Mouse (Mus musculus) heart, embryonic 14.5 days (tissue): ENCODE measurements around the gene Plekhh1. TPM values are rescaled to one million over a fixed set of nuclear protein-coding genes. Genes with fewer than 3 reads are reported as not detected.

ENCODE experiments used
- ATAC-seq: fragments of 200-750 bp; cut with Nextera tagmentation; 2 replicates; pipeline ENCODE4 v1.8.0; 2017; ENCODE audit warnings: low read depth, moderate TSS enrichment; ENCODE audit not compliant: insufficient number of reproducible peaks, insufficient read depth, low FRiP score
- H3K27ac ChIP-seq, 2 experiments: fragments of 200-500 bp in 1 of 2; fragments of 300-500 bp in 1 of 2; sonication (generic) in 1 of 2; replicated peaks in 1 of 2; 2 replicates each; pipeline ENCODE4 v1.5.1; 2012 to 2014; ENCODE audit warnings: low read depth in 2 of 2, low read length in 2 of 2, control low read depth in 1 of 2, mild to moderate bottlenecking in 1 of 2, mixed read lengths in 1 of 2; ENCODE audit not compliant: control insufficient read depth in 1 of 2, insufficient read depth in 1 of 2
- H3K27me3 ChIP-seq: fragments of 300-500 bp; sonication (generic); 2 replicates; pipeline ENCODE4 v1.6.1; 2014; ENCODE audit warnings: mild to moderate bottlenecking, low read length, control low read depth; ENCODE audit not compliant: control insufficient read depth, insufficient read depth
- H3K36me3 ChIP-seq: fragments of 300-500 bp; sonication (generic); 2 replicates; pipeline ENCODE4 v1.6.1; 2014; ENCODE audit warnings: mild to moderate bottlenecking, control low read depth, low read length, mixed read lengths; ENCODE audit not compliant: control insufficient read depth, insufficient read depth
- H3K4me1 ChIP-seq, 2 experiments: fragments of 200-500 bp in 1 of 2; fragments of 300-500 bp in 1 of 2; sonication (generic) in 1 of 2; 2 replicates each; pipeline ENCODE4 v1.6.1; 2012 to 2014; ENCODE audit warnings: low read length in 2 of 2, control low read depth in 1 of 2, mixed read lengths in 1 of 2; ENCODE audit not compliant: control insufficient read depth in 2 of 2, insufficient read depth in 2 of 2
- H3K4me2 ChIP-seq: fragments of 300-500 bp; sonication (generic); 2 replicates; pipeline ENCODE4 v1.6.1; 2014; ENCODE audit warnings: mild to moderate bottlenecking, low read length
- H3K4me3 ChIP-seq, 2 experiments: fragments of 200-500 bp in 1 of 2; fragments of 300-500 bp in 1 of 2; sonication (generic) in 1 of 2; 2 replicates each; pipeline ENCODE4 v1.5.1; 2012 to 2014; ENCODE audit warnings: low read length in 2 of 2, mild to moderate bottlenecking in 2 of 2, control low read depth in 1 of 2, low read depth in 1 of 2, moderate library complexity in 1 of 2; ENCODE audit not compliant: control insufficient read depth in 1 of 2, insufficient read depth in 1 of 2
- H3K9ac ChIP-seq: fragments of 300-500 bp; sonication (generic); 2 replicates; pipeline ENCODE4 v1.6.1; 2014; ENCODE audit warnings: mild to moderate bottlenecking, low read length
- H3K9me3 ChIP-seq: fragments of 300-500 bp; sonication (generic); 2 replicates; pipeline ENCODE4 v1.6.1; 2016; ENCODE audit warnings: low read length, control low read depth; ENCODE audit not compliant: control insufficient read depth
- WGBS: fragments of 180-500 bp; shearing (Covaris S2); extraction: QIAGEN DNeasy Blood & Tissue Kit; methylation state at CpG from one replicate; pipeline ENCODE4 v1.1.7; 2014; 5-methylcytosine and 5-hydroxymethylcytosine counted together
- polyA plus RNA-seq: library from polyadenylated mRNA; unstranded; fragments of >200 nt; fragmentation: Nextera tagmentation; extraction: Ambion mirVana; gene quantifications from 2 replicates; pipeline ENCODE4 v1.2.1, GENCODE M21; 2014

Gene Plekhh1
- polyA plus RNA-seq, 1 experiment from 2014 or later = 2.6 TPM

DNA sequence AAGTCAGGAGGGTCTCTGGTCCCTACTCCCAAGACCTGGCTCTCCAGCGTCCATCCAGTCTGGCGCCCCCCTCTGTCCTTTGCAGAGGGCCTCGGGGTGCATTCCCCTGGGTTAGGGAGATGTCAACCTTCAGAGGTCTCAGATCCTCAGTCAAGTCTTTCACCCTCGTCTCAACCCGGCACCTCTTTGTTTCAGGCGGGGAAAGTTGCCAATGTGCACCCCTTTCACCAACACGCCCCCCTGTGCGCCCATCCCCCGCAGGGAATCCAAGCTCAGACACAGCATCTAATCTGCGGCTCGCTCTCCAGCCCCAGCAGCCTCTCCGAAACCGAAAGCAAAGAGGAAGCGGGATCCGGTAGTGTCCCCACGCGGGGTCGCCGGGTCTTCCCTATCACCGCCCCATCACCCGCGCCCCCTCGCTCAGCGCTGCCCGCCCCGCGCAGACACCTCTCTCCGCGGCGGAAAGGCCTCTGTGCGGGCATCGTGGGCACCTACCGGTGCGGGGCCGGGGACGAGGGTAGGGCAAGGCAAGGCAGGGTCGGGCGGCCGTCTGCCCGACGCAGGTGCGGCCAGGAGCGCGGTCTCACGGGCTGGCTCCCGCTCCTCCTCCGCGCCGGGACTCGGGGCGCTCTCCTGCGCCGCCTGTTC lies 22.4 kb upstream of the Plekhh1 start:
- Histone ChIP-seq H3K9me3 (no peaks in the 10 kb centered on the region), H3K27ac (no peak overlapping the region), H3K36me3 (no peaks in the 10 kb centered on the region), H3K4me3 (peak overlapping the region; percentile 63 to 89), H3K4me2 (peak overlapping the region; percentile 88), H3K9ac (peak overlapping the region; percentile 81), H3K27me3 (peaks cover 17% of the 10 kb centered on the region), H3K4me1 (peaks cover 5 to 7% of the 10 kb centered on the region in 2 experiments; a peak in 1 of 4 replicates)
- ATAC-seq = 0 out of 2 replicates have a peak, but pooled peaks have one; percentile 40
- whole genome bisulfite sequencing = 2% methylated on average over 35 of the region's 53 CpGs

DNA sequence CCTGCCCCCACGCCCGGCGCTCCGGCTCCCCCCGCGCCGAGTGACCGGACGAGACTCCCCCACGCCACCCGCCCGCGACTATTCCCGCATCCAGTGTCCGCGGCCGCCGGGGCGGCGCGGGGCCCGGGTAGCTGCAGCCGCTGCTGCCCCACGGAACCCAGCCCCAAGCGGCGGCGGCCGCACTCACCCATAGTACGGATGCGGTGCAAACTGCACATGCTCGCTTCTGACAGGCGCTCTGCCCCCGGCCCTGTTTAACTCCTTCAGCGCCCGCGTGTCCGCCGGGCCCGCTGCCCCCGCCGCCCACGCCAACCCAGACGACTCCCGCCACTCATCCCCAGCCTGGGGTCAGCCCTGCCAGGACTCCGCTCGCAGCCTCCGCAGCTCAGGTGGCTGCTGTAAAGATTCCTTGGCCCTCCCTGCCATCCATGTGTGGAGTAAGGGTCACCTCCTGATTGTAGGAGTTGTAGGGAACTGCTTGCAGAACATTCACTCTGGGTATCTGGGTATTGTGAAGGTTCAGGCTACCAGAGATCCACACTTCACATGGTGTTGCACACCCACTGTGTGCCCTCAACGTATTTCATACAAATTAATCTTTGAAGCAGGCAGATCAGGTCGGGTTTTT lies 21.7 kb upstream of the Plekhh1 start, which contains the start of gene Tmem229b:
Tmem229b (minus strand) TSS at position 502 of the 628 bp plus-strand sequence.
- H3K9ac ChIP-seq = peak within 1 kb of the TSS; percentile 81
- H3K36me3 ChIP-seq = no peaks in the 10 kb centered on the region
- WGBS = 6% methylated on average over 26 of the region's 49 CpGs
- H3K27ac ChIP-seq = no peak within 1 kb of the TSS
- H3K9me3 ChIP-seq = no peaks in the 10 kb centered on the region
- H3K4me3 ChIP-seq = peak within 1 kb of the TSS; percentile 63 to 89
- ATAC-seq = peak; percentile 44; the same call in 1 of the 2 replicates
- H3K27me3 ChIP-seq = peaks cover 17% of the 10 kb centered on the region
- H3K4me2 ChIP-seq = peak within 1 kb of the TSS; percentile 88
- H3K4me1 ChIP-seq = peaks cover 5 to 7% of the 10 kb centered on the region in 2 experiments; a peak in 1 of 4 replicates

DNA sequence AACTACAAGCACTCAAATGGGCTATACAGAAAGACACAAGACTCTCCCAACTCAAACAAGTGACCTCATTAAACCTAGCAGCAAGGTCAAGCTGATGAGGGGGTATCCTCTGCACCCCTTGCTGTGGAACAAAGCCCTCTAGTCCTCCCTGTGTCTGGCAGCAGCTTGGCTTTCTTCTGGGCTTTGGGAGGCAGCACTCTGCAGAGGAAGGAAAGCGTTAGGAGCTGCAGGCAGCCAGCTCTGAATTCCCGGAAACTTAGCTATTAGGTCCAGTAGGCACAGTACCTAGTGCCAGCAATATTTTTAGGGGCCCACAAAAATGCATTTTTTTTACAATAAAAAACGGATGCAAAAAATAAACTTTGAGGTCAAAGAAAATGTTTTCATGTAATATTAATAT lies 18.4 kb upstream of the Plekhh1 start:
- no peak overlapping the region for H3K4me2 ChIP-seq
- no peak overlapping the region for H3K27ac ChIP-seq
- peaks cover 7% of the 10 kb centered on the region for H3K27me3 ChIP-seq
- ATAC-seq = no peak
- H3K36me3 ChIP-seq = no peaks in the 10 kb centered on the region
- H3K9me3 ChIP-seq = no peaks in the 10 kb centered on the region
- WGBS = 38% methylated on average over 3 of the region's 3 CpGs
- no peak overlapping the region for H3K4me3 ChIP-seq
- H3K9ac ChIP-seq = no peak overlapping the region
- peaks cover 5 to 7% of the 10 kb centered on the region in 2 experiments; a peak in 1 of 4 replicates for H3K4me1 ChIP-seq

DNA sequence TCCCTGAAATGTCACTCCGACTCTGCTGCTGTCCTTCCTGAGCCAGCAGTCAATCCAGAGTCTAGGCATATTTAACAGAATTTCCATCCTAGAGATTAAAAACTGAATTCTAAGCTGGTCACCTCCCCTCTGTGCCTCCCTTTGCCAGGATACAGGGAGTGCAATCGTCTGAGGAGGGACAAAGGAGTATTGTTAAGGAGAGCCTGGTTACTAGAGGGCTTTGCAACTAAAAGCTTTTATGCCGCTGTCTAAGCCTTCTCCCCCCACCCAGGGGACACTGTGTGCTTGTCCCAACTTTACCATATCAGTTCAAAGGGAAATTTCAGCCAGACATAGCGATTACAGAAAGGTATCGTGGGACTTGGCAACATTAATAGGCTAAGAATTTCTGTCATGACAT lies 12.9 kb upstream of the Plekhh1 start:
- no peaks in the 10 kb centered on the region for H3K9me3 ChIP-seq
- no peak for ATAC-seq
- H3K9ac ChIP-seq = no peak overlapping the region
- H3K36me3 ChIP-seq = no peaks in the 10 kb centered on the region
- 52% methylated on average over 5 of the region's 5 CpGs for WGBS
- H3K4me1 ChIP-seq = 0 out of 4 replicates have a peak, but pooled peaks cover 0 to 3% of the 10 kb centered on the region in 2 experiments
- H3K4me2 ChIP-seq = no peak overlapping the region
- no peaks in the 10 kb centered on the region for H3K27me3 ChIP-seq
- H3K4me3 ChIP-seq = no peak overlapping the region
- H3K27ac ChIP-seq = no peak overlapping the region

DNA sequence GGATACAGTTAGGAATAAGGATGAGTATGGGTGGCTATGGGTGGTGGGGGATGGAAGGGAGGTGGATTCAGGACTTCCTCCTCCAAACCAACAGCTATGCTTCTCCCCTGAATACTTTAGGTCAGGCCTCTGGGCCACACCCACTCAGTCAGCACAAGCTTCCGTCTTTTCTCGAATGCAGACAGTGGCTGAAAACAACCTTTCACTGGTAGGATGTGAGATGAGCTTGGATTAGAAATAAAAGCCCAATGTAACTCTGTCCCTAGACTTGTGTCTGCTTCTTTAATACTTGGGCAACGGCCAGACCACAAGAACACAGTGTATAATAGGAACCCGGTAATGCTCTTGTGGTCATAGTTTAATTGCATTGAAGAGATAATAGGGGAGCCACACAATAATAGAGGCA lies 11.0 kb upstream of the Plekhh1 start:
- no peak overlapping the region for H3K9ac ChIP-seq
- WGBS = 63% methylated on average over 4 of the region's 4 CpGs
- no peaks in the 10 kb centered on the region for H3K27me3 ChIP-seq
- H3K9me3 ChIP-seq = no peaks in the 10 kb centered on the region
- no peaks in the 10 kb centered on the region for H3K4me1 ChIP-seq
- no peak overlapping the region for H3K4me3 ChIP-seq
- ATAC-seq = no peak
- H3K4me2 ChIP-seq = no peak overlapping the region
- no peak overlapping the region for H3K27ac ChIP-seq
- H3K36me3 ChIP-seq = no peaks in the 10 kb centered on the region

DNA sequence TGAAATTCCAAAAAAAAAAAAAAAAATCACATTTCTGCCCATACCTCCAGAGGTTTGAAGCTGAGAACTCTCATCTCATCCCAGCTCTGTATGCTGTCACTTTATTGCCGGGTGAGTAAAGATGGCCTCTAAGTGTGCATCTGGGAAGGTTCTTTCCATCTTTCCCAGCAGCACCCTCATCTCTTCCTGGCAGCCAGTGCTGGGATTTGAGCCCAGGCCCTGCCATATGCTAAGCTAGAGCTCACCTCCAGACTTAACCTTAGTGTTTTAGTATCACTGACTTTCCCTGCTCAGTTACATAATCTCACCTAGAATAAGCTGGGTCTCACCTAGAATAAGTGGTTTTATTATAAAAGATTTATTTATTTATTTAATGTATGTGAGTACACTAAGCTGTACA lies 7.1 kb upstream of the Plekhh1 start:
- H3K36me3 ChIP-seq = no peaks in the 10 kb centered on the region
- no peak for ATAC-seq
- H3K4me3 ChIP-seq = no peak overlapping the region
- 0 out of 2 replicates have a peak, but pooled peaks cover 7% of the 10 kb centered on the region for H3K27me3 ChIP-seq
- no peak overlapping the region for H3K4me2 ChIP-seq
- H3K4me1 ChIP-seq = no peaks in the 10 kb centered on the region
- no peak overlapping the region for H3K9ac ChIP-seq
- 68% methylated on average over 1 of the region's 1 CpGs for WGBS
- H3K27ac ChIP-seq = no peak overlapping the region
- no peaks in the 10 kb centered on the region for H3K9me3 ChIP-seq

DNA sequence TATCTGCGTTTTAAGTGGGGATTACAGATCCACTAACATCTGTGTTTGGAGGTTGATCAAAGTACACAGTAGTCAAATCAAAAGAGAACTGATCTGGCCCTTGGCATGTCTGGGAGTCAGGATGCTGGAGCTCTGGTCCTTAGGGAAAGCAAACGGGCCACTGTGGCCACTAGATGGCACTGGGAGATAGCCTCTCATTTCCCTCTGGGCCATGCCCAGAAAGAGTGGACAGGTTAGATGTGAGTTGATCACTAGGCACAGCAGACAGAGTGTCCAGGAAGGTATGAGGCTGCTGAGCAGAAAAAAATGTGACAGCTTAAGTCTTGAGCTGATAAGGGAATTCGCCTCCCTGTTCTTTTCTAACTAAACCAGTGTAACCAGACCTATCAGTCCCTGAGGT lies 6.1 kb upstream of the Plekhh1 start:
- H3K27ac ChIP-seq = no peak overlapping the region
- H3K4me1 ChIP-seq = no peaks in the 10 kb centered on the region
- 12% methylated on average over 3 of the region's 3 CpGs for WGBS
- no peak overlapping the region for H3K4me2 ChIP-seq
- no peaks in the 10 kb centered on the region for H3K36me3 ChIP-seq
- H3K4me3 ChIP-seq = no peak overlapping the region
- 0 out of 2 replicates have a peak, but pooled peaks cover 7% of the 10 kb centered on the region for H3K27me3 ChIP-seq
- no peaks in the 10 kb centered on the region for H3K9me3 ChIP-seq
- no peak overlapping the region for H3K9ac ChIP-seq
- ATAC-seq = no peak
